Mouse (Mus musculus): ENCODE measurements at regions not wholly inside any gene's neighbourhood (a gene's known extent, or its start where the extent isn't known, plus 50 kb on each side); places are given as distances from the start of the nearest gene placed in this dataset.

DNA sequence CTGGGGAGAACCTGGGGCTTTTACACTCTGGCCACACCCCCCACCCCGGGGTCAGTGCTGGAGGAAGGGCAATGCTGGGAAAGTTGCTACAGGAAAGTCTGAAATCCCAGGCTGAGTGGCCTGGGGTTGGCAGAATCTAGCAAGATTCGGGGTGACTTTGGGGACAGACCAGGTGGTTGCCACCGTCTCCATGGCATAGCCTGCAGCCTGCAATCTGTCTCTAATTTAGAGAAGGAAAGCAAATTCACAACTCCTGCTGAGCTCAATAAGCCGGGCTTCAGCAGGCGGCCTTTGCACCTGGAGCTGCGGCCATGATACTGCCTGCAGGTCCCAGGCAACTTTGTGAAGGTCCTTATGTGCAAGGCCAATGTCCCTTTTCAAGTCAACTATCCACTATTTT is 135.4 kb upstream of the Slc24a5 start:
- no peak for TF ChIP-seq CTCF (IDR thresholded peaks at IDR 0.05; ENCODE audit: control insufficient read depth, insufficient read depth, insufficient read length)
- TF ChIP-seq MAX (IDR thresholded peaks at IDR 0.05), result no peak
- TF ChIP-seq USF1 (IDR thresholded peaks at IDR 0.05; ENCODE audit: low read depth), result no peak
